Mouse (Mus musculus): ENCODE results near the gene Mmp14. TPM values are rescaled to one million over a fixed set of nuclear protein-coding genes. Genes with fewer than 3 reads are reported as not detected.

Mmp14 gene
- total and polyA plus RNA-seq, 3 experiments: 28.6 to 108 (median 60.4) TPM

- ATAC-seq (ENCODE audit: extremely low read depth, insufficient number of reproducible peaks, low FRiP score, poor library complexity, severe bottlenecking): no peak
- Histone ChIP-seq H3K4me1 (ENCODE audit: insufficient read depth, low read depth, low read length) (no peaks in the 10 kb centered on the region; the same call in 1 of the 2 replicates), H3K4me3 (ENCODE audit: low read depth, low read length) (no peak overlapping the region), H3K36me3 (replicated peaks) (no peaks in the 10 kb centered on the region), H3K27me3 (ENCODE audit: insufficient read depth, low read length) (peaks cover 26% of the 10 kb centered on the region), H3K9me3 (replicated peaks) (no peaks in the 10 kb centered on the region)
- TF ChIP-seq CTCF (IDR thresholded peaks at IDR 0.05; ENCODE audit: low read depth, low read length): no peak
- no peak for TF ChIP-seq GATA2 (IDR thresholded peaks at IDR 0.05; ENCODE audit: borderline replicate concordance, low read depth, low read length)
- TF ChIP-seq GATA1 (IDR thresholded peaks at IDR 0.05; ENCODE audit: borderline replicate concordance, low read length): no peak
- no peak for TF ChIP-seq POLR2AphosphoS5 (IDR thresholded peaks at IDR 0.05; ENCODE audit: insufficient replicate concordance, low read depth, low read length)
- TF ChIP-seq TAL1 (conservative IDR thresholded peaks at IDR 0.05; ENCODE audit: low read depth, low read length): no peak
- DNase-seq (ENCODE audit: low spot score): no peak
Measured at GRCm38 (mm10) chr14:54387546-54387945, 43.9 kb upstream of the Mmp14 start.

- no peak for TF ChIP-seq GATA1 (IDR thresholded peaks at IDR 0.05; ENCODE audit: borderline replicate concordance, low read length)
- no peak for TF ChIP-seq CTCF (IDR thresholded peaks at IDR 0.05; ENCODE audit: low read depth, low read length)
- no peak for TF ChIP-seq TAL1 (conservative IDR thresholded peaks at IDR 0.05; ENCODE audit: low read depth, low read length)
- no peak for TF ChIP-seq POLR2AphosphoS5 (IDR thresholded peaks at IDR 0.05; ENCODE audit: insufficient replicate concordance, low read depth, low read length)
- no peak for TF ChIP-seq GATA2 (IDR thresholded peaks at IDR 0.05; ENCODE audit: borderline replicate concordance, low read depth, low read length)
- DNase-seq (ENCODE audit: low spot score) (no peak), ATAC-seq (ENCODE audit: extremely low read depth, insufficient number of reproducible peaks, low FRiP score, poor library complexity, severe bottlenecking) (no peak)
- Histone ChIP-seq H3K9me3 (replicated peaks) (no peaks in the 10 kb centered on the region), H3K4me3 (ENCODE audit: low read depth, low read length) (no peak overlapping the region), H3K27me3 (ENCODE audit: insufficient read depth, low read length) (peaks cover 15% of the 10 kb centered on the region; the same call in 1 of the 2 replicates), H3K4me1 (ENCODE audit: insufficient read depth, low read depth, low read length) (no peaks in the 10 kb centered on the region), H3K36me3 (replicated peaks) (no peaks in the 10 kb centered on the region)
Measured at GRCm38 (mm10) chr14:54390843-54391242, 40.6 kb upstream of the Mmp14 start.

DNA sequence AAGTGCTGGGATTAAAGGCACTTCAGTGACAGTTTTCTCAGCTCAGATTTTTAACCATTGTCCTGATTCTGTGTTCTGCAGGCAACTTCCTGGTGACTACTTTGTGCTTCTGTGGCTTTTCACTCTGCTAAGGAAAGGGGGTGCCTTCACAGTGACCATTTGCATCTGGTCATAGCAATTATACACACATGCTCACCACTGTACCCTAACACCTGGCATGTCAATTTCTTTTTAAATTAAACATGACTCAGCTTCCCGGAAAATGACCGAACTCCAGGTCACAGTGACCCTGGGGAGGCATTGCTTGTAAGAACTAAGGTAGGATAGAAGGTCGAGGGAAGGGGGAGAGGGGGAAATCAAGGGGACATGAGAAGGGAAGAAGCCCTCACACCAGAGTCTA is 37.6 kb upstream of the Mmp14 start:
- Histone ChIP-seq H3K4me3 (ENCODE audit: low read depth, low read length) (no peak overlapping the region), H3K27me3 (ENCODE audit: insufficient read depth, low read length) (peaks cover 21% of the 10 kb centered on the region; the same call in 1 of the 2 replicates), H3K9me3 (replicated peaks) (no peaks in the 10 kb centered on the region), H3K36me3 (replicated peaks) (no peaks in the 10 kb centered on the region), H3K4me1 (ENCODE audit: insufficient read depth, low read depth, low read length) (no peaks in the 10 kb centered on the region)
- no peak for ATAC-seq (ENCODE audit: extremely low read depth, insufficient number of reproducible peaks, low FRiP score, poor library complexity, severe bottlenecking)
- TF ChIP-seq TAL1 (conservative IDR thresholded peaks at IDR 0.05; ENCODE audit: low read depth, low read length): no peak
- no peak for TF ChIP-seq GATA2 (IDR thresholded peaks at IDR 0.05; ENCODE audit: borderline replicate concordance, low read depth, low read length)
- no peak for TF ChIP-seq CTCF (IDR thresholded peaks at IDR 0.05; ENCODE audit: low read depth, low read length)
- TF ChIP-seq GATA1 (IDR thresholded peaks at IDR 0.05; ENCODE audit: borderline replicate concordance, low read length): no peak
- TF ChIP-seq POLR2AphosphoS5 (IDR thresholded peaks at IDR 0.05; ENCODE audit: insufficient replicate concordance, low read depth, low read length): no peak
- DNase-seq (ENCODE audit: low spot score): no peak

DNA sequence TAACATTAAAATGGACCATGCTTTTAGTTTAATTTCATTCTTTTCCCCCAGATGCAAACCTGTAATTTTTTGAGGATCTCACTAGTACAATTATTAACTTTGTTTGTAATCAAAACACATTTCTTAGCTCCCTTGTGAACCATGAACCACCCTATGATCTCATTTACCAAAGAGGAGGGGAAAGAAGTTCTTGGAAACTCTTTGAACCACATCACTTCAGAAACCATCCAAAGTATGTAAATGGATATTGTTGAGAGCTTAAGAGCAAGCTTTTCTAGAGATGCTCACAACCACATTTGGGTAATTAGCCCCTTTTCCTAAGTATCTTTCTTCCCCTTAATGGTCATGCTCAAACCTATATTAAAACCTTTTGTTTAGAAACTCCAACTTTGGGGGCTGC is 37.1 kb upstream of the Mmp14 start:
- H3K27me3 ChIP-seq (ENCODE audit: insufficient read depth, low read length): peaks cover 19% of the 10 kb centered on the region; the same call in 1 of the 2 replicates
- no peaks in the 10 kb centered on the region for H3K4me1 ChIP-seq (ENCODE audit: insufficient read depth, low read depth, low read length)
- H3K9me3 ChIP-seq (replicated peaks): no peaks in the 10 kb centered on the region
- no peaks in the 10 kb centered on the region for H3K36me3 ChIP-seq (replicated peaks)
- ATAC-seq (ENCODE audit: extremely low read depth, insufficient number of reproducible peaks, low FRiP score, poor library complexity, severe bottlenecking) (no peak), DNase-seq (ENCODE audit: low spot score) (no peak)
- H3K4me3 ChIP-seq (ENCODE audit: low read depth, low read length): no peak overlapping the region
- TF ChIP-seq GATA2 (IDR thresholded peaks at IDR 0.05; ENCODE audit: borderline replicate concordance, low read depth, low read length) (no peak), TAL1 (conservative IDR thresholded peaks at IDR 0.05; ENCODE audit: low read depth, low read length) (no peak), CTCF (IDR thresholded peaks at IDR 0.05; ENCODE audit: low read depth, low read length) (no peak), POLR2AphosphoS5 (IDR thresholded peaks at IDR 0.05; ENCODE audit: insufficient replicate concordance, low read depth, low read length) (no peak), GATA1 (IDR thresholded peaks at IDR 0.05; ENCODE audit: borderline replicate concordance, low read length) (no peak)

- no peak for ATAC-seq (ENCODE audit: extremely low read depth, insufficient number of reproducible peaks, low FRiP score, poor library complexity, severe bottlenecking)
- no peaks in the 10 kb centered on the region for H3K9me3 ChIP-seq (replicated peaks)
Measured at GRCm38 (mm10) chr14:54396685-54397084, 34.7 kb upstream of the Mmp14 start.

DNA sequence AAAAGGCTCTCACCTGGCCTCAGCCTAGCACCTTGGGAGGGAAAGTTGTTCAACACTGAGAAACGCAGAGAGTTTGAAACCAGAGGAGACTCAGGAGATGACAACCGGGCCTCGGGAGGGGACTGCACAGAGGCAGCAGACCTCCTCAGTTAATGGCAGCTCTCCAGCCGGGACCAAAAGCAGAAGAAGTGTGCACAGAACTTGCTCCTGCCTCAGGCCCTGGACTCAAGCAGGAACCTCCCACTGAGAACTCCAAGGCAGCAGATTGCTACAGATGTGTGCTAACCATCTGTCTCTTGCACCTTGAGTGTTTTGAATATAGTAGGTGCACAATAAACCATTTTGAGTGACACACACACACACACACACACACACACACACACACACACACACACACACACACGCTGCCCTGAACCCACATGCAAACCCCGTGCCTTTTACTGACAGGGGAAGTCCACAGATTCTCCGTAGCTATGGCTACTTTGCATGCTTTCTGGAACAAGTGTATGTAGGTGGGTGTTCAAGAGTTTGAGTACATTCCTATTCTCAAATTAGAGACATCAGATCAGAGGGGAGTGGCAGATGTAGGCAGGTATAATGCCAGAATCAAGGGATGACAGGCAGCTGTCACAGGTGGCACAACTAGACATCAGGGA is 33.4 kb upstream of the Mmp14 start:
- peaks cover 15% of the 10 kb centered on the region; the same call in 1 of the 2 replicates for H3K27me3 ChIP-seq (ENCODE audit: insufficient read depth, low read length)
- H3K4me3 ChIP-seq (ENCODE audit: low read depth, low read length): no peak overlapping the region
- no peak for DNase-seq (ENCODE audit: low spot score)
- no peaks in the 10 kb centered on the region for H3K9me3 ChIP-seq (replicated peaks)
- ATAC-seq (ENCODE audit: extremely low read depth, insufficient number of reproducible peaks, low FRiP score, poor library complexity, severe bottlenecking): no peak
- no peaks in the 10 kb centered on the region for H3K36me3 ChIP-seq (replicated peaks)
- H3K4me1 ChIP-seq (ENCODE audit: insufficient read depth, low read depth, low read length): no peaks in the 10 kb centered on the region
- TF ChIP-seq POLR2AphosphoS5 (IDR thresholded peaks at IDR 0.05; ENCODE audit: insufficient replicate concordance, low read depth, low read length) (no peak), GATA2 (IDR thresholded peaks at IDR 0.05; ENCODE audit: borderline replicate concordance, low read depth, low read length) (no peak), CTCF (IDR thresholded peaks at IDR 0.05; ENCODE audit: low read depth, low read length) (no peak), GATA1 (IDR thresholded peaks at IDR 0.05; ENCODE audit: borderline replicate concordance, low read length) (no peak), TAL1 (conservative IDR thresholded peaks at IDR 0.05; ENCODE audit: low read depth, low read length) (no peak)

More at GRCm38 (mm10) chr14:54396685-54397084, 34.7 kb upstream of the Mmp14 start:
- no peak for DNase-seq (ENCODE audit: low spot score)
- Histone ChIP-seq H3K4me3 (ENCODE audit: low read depth, low read length) (no peak overlapping the region), H3K36me3 (replicated peaks) (no peaks in the 10 kb centered on the region), H3K4me1 (ENCODE audit: insufficient read depth, low read depth, low read length) (no peaks in the 10 kb centered on the region), H3K27me3 (ENCODE audit: insufficient read depth, low read length) (peaks cover 15% of the 10 kb centered on the region; the same call in 1 of the 2 replicates)
- TF ChIP-seq TAL1 (conservative IDR thresholded peaks at IDR 0.05; ENCODE audit: low read depth, low read length) (no peak), POLR2AphosphoS5 (IDR thresholded peaks at IDR 0.05; ENCODE audit: insufficient replicate concordance, low read depth, low read length) (no peak), GATA2 (IDR thresholded peaks at IDR 0.05; ENCODE audit: borderline replicate concordance, low read depth, low read length) (no peak), CTCF (IDR thresholded peaks at IDR 0.05; ENCODE audit: low read depth, low read length) (no peak)
